Mouse (Mus musculus): ENCODE measurements around the gene Stx6. TPM values are rescaled to one million over a fixed set of nuclear protein-coding genes. Genes with fewer than 3 reads are reported as not detected.

Stx6 gene
- 121 and 124 TPM in 2 replicates for polyA plus RNA-seq (2014; fragmentation: Nextera tagmentation; extraction: Ambion mirVana)

GRCm38 (mm10) chr1:155158141-155158969 lies at the start of gene Stx6:
Stx6 (plus strand) TSS chr1:155158715.
- Histone ChIP-seq H3K4me1 (ENCODE audit: control insufficient read depth, insufficient read depth, low read length) (peaks cover 12% of the 10 kb centered on the region), H3K9ac (replicated peaks; ENCODE audit: low read length) (peak within 1 kb of the TSS; percentile 87)
- 4% methylated on average over 48 of the region's 48 CpGs for WGBS

GRCm38 (mm10) chr1:155109387-155110350 lies 48.8 kb upstream of the Stx6 start:
- Histone ChIP-seq H3K4me1 (ENCODE audit: control insufficient read depth, insufficient read depth, low read length) (peaks cover 36% of the 10 kb centered on the region), H3K36me3 (ENCODE audit: control insufficient read depth, insufficient read depth, low read length) (no peaks in the 10 kb centered on the region), H3K9me3 (ENCODE audit: control insufficient read depth, low read length) (no peaks in the 10 kb centered on the region), H3K4me3 (replicated peaks; ENCODE audit: low read depth, low read length) (no peak overlapping the region), H3K9ac (replicated peaks; ENCODE audit: low read length) (peak overlapping the region; percentile 10; the same call in 1 of the 2 replicates), H3K4me2 (ENCODE audit: low read length) (peak overlapping the region; percentile 18), H3K27me3 (ENCODE audit: control insufficient read depth, insufficient read depth, low read length) (no peaks in the 10 kb centered on the region), H3K27ac (replicated peaks; ENCODE audit: low read depth, low read length) (peak overlapping the region; percentile 72)
- ATAC-seq (ENCODE audit: low FRiP score, low TSS enrichment) = no peak
- WGBS = 20% methylated on average over 18 of the region's 18 CpGs
- DNase-seq = peak; percentile 59

More at GRCm38 (mm10) chr1:155158141-155158969, at the start of gene Stx6:
- DNase-seq (peak; percentile 99), ATAC-seq (ENCODE audit: low FRiP score, low TSS enrichment) (peak; percentile 99)
- Histone ChIP-seq H3K36me3 (ENCODE audit: control insufficient read depth, insufficient read depth, low read length) (no peaks in the 10 kb centered on the region), H3K27ac (replicated peaks; ENCODE audit: low read depth, low read length) (peak within 1 kb of the TSS; percentile 92), H3K4me2 (ENCODE audit: low read length) (peak within 1 kb of the TSS; percentile 62), H3K4me3 (replicated peaks; ENCODE audit: low read depth, low read length) (peak within 1 kb of the TSS; percentile 97), H3K9me3 (ENCODE audit: control insufficient read depth, low read length) (no peaks in the 10 kb centered on the region), H3K27me3 (ENCODE audit: control insufficient read depth, insufficient read depth, low read length) (no peaks in the 10 kb centered on the region)

GRCm38 (mm10) chr1:155111491-155111890 lies 47.0 kb upstream of the Stx6 start:
- Histone ChIP-seq H3K27ac (replicated peaks; ENCODE audit: low read depth, low read length) (peak overlapping the region; percentile 61; the same call in 1 of the 2 replicates), H3K4me3 (replicated peaks; ENCODE audit: low read depth, low read length) (no peak overlapping the region), H3K27me3 (ENCODE audit: control insufficient read depth, insufficient read depth, low read length) (no peaks in the 10 kb centered on the region), H3K9ac (replicated peaks; ENCODE audit: low read length) (no peak overlapping the region), H3K36me3 (ENCODE audit: control insufficient read depth, insufficient read depth, low read length) (no peaks in the 10 kb centered on the region), H3K4me1 (ENCODE audit: control insufficient read depth, insufficient read depth, low read length) (peaks cover 36% of the 10 kb centered on the region), H3K9me3 (ENCODE audit: control insufficient read depth, low read length) (no peaks in the 10 kb centered on the region), H3K4me2 (ENCODE audit: low read length) (no peak overlapping the region)
- 6% methylated on average over 6 of the region's 6 CpGs for WGBS
- ATAC-seq (ENCODE audit: low FRiP score, low TSS enrichment) (no peak), DNase-seq (peak; percentile 63)

- WGBS = 34% methylated on average over 4 of the region's 4 CpGs
- Histone ChIP-seq H3K27me3 (ENCODE audit: control insufficient read depth, insufficient read depth, low read length) (no peaks in the 10 kb centered on the region), H3K36me3 (ENCODE audit: control insufficient read depth, insufficient read depth, low read length) (no peaks in the 10 kb centered on the region), H3K9me3 (ENCODE audit: control insufficient read depth, low read length) (no peaks in the 10 kb centered on the region), H3K4me3 (replicated peaks; ENCODE audit: low read depth, low read length) (no peak overlapping the region), H3K4me1 (ENCODE audit: control insufficient read depth, insufficient read depth, low read length) (peaks cover 36% of the 10 kb centered on the region), H3K27ac (replicated peaks; ENCODE audit: low read depth, low read length) (no peak overlapping the region), H3K4me2 (ENCODE audit: low read length) (no peak overlapping the region), H3K9ac (replicated peaks; ENCODE audit: low read length) (no peak overlapping the region)
- ATAC-seq (ENCODE audit: low FRiP score, low TSS enrichment) (no peak), DNase-seq (no peak)
These were observed 46.4 kb upstream of the Stx6 start for GRCm38 (mm10) chr1:155112118-155112517.

GRCm38 (mm10) chr1:155112875-155113274 lies 45.6 kb upstream of the Stx6 start:
- Histone ChIP-seq H3K4me1 (ENCODE audit: control insufficient read depth, insufficient read depth, low read length) (peaks cover 36% of the 10 kb centered on the region), H3K9me3 (ENCODE audit: control insufficient read depth, low read length) (no peaks in the 10 kb centered on the region), H3K9ac (replicated peaks; ENCODE audit: low read length) (no peak overlapping the region), H3K27ac (replicated peaks; ENCODE audit: low read depth, low read length) (no peak overlapping the region), H3K4me3 (replicated peaks; ENCODE audit: low read depth, low read length) (no peak overlapping the region), H3K36me3 (ENCODE audit: control insufficient read depth, insufficient read depth, low read length) (no peaks in the 10 kb centered on the region), H3K27me3 (ENCODE audit: control insufficient read depth, insufficient read depth, low read length) (no peaks in the 10 kb centered on the region), H3K4me2 (ENCODE audit: low read length) (no peak overlapping the region)
- no peak for ATAC-seq (ENCODE audit: low FRiP score, low TSS enrichment)
- no peak for DNase-seq
- 96% methylated on average over 1 of the region's 1 CpGs for WGBS

GRCm38 (mm10) chr1:155113946-155114345 lies 44.6 kb upstream of the Stx6 start:
- Histone ChIP-seq H3K9me3 (ENCODE audit: control insufficient read depth, low read length) (no peaks in the 10 kb centered on the region), H3K4me2 (ENCODE audit: low read length) (no peak overlapping the region), H3K36me3 (ENCODE audit: control insufficient read depth, insufficient read depth, low read length) (no peaks in the 10 kb centered on the region), H3K9ac (replicated peaks; ENCODE audit: low read length) (no peak overlapping the region), H3K27ac (replicated peaks; ENCODE audit: low read depth, low read length) (no peak overlapping the region), H3K27me3 (ENCODE audit: control insufficient read depth, insufficient read depth, low read length) (no peaks in the 10 kb centered on the region), H3K4me1 (ENCODE audit: control insufficient read depth, insufficient read depth, low read length) (peaks cover 31% of the 10 kb centered on the region), H3K4me3 (replicated peaks; ENCODE audit: low read depth, low read length) (no peak overlapping the region)
- DNase-seq = peak; percentile 60
- ATAC-seq (ENCODE audit: low FRiP score, low TSS enrichment) = no peak
- 10% methylated on average over 3 of the region's 3 CpGs for WGBS

- Histone ChIP-seq H3K9me3 (ENCODE audit: control insufficient read depth, low read length) (no peaks in the 10 kb centered on the region), H3K9ac (replicated peaks; ENCODE audit: low read length) (no peak overlapping the region), H3K27me3 (ENCODE audit: control insufficient read depth, insufficient read depth, low read length) (no peaks in the 10 kb centered on the region), H3K4me1 (ENCODE audit: control insufficient read depth, insufficient read depth, low read length) (no peaks in the 10 kb centered on the region), H3K27ac (replicated peaks; ENCODE audit: low read depth, low read length) (no peak overlapping the region), H3K4me3 (replicated peaks; ENCODE audit: low read depth, low read length) (no peak overlapping the region), H3K36me3 (ENCODE audit: control insufficient read depth, insufficient read depth, low read length) (no peaks in the 10 kb centered on the region), H3K4me2 (ENCODE audit: low read length) (no peak overlapping the region)
- WGBS = 91% methylated on average over 1 of the region's 1 CpGs
- ATAC-seq (ENCODE audit: low FRiP score, low TSS enrichment) (no peak), DNase-seq (no peak)
These were observed 38.8 kb upstream of the Stx6 start for GRCm38 (mm10) chr1:155119719-155120118.

GRCm38 (mm10) chr1:155121977-155122939 lies 36.3 kb upstream of the Stx6 start:
- no peaks in the 10 kb centered on the region for H3K36me3 ChIP-seq (ENCODE audit: control insufficient read depth, insufficient read depth, low read length)
- H3K27ac ChIP-seq (replicated peaks; ENCODE audit: low read depth, low read length) = no peak overlapping the region
- DNase-seq = no peak
- no peaks in the 10 kb centered on the region for H3K9me3 ChIP-seq (ENCODE audit: control insufficient read depth, low read length)
- WGBS = 85% methylated on average over 21 of the region's 21 CpGs
- H3K4me3 ChIP-seq (replicated peaks; ENCODE audit: low read depth, low read length) = no peak overlapping the region
- H3K4me1 ChIP-seq (ENCODE audit: control insufficient read depth, insufficient read depth, low read length) = no peaks in the 10 kb centered on the region
- no peaks in the 10 kb centered on the region for H3K27me3 ChIP-seq (ENCODE audit: control insufficient read depth, insufficient read depth, low read length)
- ATAC-seq (ENCODE audit: low FRiP score, low TSS enrichment) = no peak
- H3K9ac ChIP-seq (replicated peaks; ENCODE audit: low read length) = no peak overlapping the region
- H3K4me2 ChIP-seq (ENCODE audit: low read length) = no peak overlapping the region

All from midbrain, embryonic 14.5 days (tissue).